Mouse (Mus musculus): Measurements from ENCODE around the gene Eno3.

Eno3 gene

GRCm38 (mm10) chr11:70644564-70645103 is 12.4 kb upstream of the Eno3 start:
- DNase-seq (ENCODE audit: low spot score): no peak

DNA sequence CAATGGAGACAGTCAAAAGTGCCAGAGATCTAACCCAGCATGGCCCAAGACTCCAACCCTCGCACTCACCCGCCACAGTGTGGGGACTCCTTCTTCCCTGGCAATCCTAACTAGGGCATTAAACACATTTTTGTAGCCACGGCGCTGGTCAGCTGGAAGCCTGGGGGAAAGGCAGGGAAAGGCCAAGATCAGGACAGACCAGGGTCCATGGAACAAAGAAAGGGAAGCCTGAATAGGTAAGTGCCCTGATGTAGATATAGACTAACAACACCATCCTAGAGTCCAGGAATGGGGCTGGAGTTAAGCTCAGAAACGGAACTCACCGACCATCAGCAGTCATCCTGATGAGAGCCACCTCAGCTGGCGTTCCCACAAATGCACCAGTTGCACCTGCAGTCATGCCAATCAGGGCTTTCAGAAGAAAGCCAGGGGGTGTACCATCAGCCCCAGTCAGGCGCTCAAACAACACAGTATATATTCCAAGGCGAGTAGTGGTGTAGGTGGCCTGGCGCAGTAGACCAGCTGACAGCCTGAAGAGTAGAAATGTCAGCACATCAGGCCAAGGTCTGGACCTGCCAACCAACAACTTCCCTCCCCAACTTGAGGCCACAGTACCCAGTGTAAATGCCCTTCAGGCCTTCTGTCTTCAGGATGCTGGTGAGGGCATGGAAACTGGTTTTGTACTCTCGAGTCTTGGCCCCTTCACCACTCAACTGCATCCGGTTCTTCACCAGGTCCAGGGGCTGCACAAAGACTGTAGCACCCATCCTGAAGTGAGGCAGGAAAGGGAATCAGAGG is 11.3 kb upstream of the Eno3 start:
- no peak for DNase-seq (ENCODE audit: low spot score)

DNA sequence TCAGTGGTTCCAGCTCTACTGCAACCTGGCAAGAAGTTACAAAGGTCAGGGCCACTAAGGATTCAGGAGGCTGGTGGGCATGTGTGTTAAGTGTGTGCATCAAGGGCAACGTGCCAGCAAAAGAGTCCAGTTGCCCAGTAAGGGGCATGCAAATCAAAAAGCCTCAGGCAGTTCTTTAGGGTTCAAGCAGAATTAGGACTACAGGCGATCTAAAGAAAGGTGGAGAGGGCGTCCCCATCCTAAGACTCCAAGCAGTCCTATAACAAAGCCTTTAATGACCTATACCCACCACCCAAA is 10.8 kb upstream of the Eno3 start:
- DNase-seq (ENCODE audit: low spot score): no peak

- DNase-seq (ENCODE audit: low spot score): peak; percentile 98
Measured at GRCm38 (mm10) chr11:70646691-70647650, 10.0 kb upstream of the Eno3 start, which contains the start of the genes Rnf167 and Slc25a11. Gene Rnf167, plus strand, starts transcription at chr11:70647235. Gene Slc25a11, minus strand, starts transcription at chr11:70647479.

- no peak for DNase-seq (ENCODE audit: low spot score)
Measured at GRCm38 (mm10) chr11:70647716-70648420, 9.1 kb upstream of the Eno3 start.

- DNase-seq (ENCODE audit: low spot score): no peak
Measured at GRCm38 (mm10) chr11:70648512-70648911, 8.5 kb upstream of the Eno3 start.

- no peak for DNase-seq (ENCODE audit: low spot score)
Measured at GRCm38 (mm10) chr11:70649185-70649734, 7.7 kb upstream of the Eno3 start.

DNA sequence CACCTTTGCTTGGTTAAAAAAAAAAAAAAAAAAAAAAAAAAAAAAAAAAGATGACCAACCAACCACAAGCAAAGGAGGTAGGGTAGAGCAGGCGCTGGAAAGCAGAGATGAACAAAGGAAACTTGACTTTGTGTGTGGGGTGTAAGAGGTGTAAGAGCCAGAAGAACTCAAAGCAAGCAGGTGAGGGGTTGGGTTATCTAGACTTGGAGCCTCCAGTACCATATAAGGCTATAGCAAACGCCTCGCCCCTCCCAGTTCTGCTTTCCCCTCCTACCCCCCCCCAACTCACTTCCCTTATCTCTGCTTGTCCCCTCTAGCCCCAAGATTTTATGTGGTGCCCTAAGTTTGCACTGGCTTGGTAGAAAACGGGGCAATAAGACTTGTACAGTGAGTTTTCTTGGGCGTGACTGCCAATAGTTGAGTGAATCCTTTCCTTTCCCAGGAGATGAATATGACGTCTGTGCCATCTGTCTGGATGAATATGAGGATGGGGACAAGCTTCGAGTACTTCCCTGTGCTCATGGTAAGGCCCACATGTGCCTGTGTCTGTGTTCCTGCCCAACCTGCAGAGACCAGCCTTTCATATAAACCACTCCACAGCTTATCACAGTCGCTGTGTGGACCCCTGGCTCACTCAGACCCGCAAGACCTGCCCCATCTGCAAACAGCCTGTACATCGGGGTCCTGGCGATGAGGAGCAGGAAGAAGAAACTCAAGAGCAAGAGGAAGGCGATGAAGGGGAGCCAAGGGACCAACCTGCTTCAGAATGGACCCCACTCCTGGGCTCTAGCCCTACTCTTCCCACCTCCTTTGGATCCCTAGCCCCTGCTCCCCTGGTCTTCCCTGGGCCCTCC is 6.5 kb upstream of the Eno3 start:
- DNase-seq (ENCODE audit: low spot score): no peak

DNA sequence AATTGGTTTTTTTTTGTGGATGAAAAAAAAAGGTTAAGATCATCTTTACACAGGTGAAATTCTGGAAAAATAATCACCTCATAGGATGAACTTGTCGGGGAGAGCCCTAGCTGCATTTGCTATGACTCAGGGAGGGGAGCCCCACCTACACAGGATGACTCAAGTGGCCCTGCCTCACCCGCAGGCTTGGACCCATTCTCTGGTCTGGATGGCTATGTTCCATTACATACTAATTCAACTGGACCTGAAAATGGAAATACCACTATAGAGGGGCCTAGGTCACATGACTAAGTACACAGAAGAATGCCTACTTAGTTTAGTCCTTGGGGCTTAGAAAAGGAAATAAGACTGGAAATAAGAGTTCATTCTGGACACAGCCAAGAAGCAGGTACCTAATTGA is 5.6 kb upstream of the Eno3 start:
- DNase-seq (ENCODE audit: low spot score): no peak

- no peak for DNase-seq (ENCODE audit: low spot score)
Measured at GRCm38 (mm10) chr11:70652029-70652883, 4.7 kb upstream of the Eno3 start.

DNA sequence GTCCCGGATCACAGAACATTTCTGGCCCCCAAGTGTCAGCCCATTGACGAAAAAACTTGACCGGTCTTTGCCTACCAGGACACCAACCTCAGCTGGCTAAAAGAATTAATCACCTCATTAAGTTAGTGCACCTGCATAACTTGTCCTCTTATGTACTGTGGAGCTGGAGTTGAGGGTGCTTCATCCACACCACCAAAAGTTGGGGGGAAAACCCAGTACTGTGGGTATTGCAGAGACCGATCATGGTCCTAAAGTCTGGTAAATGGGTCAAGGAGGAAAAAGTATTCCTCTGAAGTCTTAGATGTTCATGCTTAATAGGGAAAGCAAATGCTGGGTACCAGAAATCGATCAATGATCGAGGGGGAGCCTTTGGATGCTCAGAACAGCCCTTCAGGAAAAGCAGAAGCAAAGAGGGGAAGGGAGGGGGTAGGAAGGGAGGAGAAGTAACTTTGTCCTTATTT is 4.1 kb upstream of the Eno3 start:
- peak; percentile 55 for DNase-seq (ENCODE audit: low spot score)

DNA sequence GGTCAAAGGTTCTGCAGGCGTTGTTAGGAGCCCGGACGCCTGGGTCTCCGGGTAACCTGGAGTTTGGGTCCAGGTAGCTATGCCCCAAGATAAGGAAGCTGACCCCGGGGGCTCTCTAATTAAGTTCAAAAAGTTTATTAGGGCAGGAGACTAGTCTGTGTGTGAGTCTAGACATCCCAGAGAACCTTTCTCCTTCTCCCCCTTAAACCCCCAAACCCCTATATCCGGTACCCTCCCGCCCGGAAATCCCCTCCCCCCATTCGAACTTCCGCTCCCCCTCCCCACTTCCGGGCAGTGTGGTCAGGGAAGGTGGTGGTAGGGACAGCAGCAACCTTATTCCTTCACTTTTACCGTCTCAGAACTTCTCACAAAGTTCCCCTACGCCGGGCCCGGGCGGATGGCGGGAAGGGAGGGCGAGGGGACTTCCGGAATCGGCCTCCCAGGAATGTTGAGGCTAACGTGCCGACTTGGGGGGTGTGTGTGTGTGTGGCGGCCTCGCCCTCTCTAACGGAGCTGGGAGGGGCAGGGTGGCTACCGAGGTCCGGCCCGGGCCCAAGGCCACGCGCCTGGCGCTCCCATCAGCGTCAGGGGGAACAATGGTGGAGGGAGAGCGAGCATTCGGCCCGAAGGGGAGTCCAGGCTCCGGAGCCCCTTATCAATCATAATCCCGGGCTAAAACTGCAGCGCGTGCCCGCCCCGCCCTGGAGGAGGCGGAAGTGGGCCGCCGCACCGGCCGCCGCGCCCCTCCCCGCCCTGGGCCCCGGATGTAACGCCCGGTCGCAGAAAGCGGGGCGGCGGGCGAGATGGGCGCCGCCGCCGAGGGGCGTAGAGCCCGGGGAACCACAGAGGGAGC is 3.4 kb upstream of the Eno3 start:
- DNase-seq (ENCODE audit: low spot score): peak; percentile 64

DNA sequence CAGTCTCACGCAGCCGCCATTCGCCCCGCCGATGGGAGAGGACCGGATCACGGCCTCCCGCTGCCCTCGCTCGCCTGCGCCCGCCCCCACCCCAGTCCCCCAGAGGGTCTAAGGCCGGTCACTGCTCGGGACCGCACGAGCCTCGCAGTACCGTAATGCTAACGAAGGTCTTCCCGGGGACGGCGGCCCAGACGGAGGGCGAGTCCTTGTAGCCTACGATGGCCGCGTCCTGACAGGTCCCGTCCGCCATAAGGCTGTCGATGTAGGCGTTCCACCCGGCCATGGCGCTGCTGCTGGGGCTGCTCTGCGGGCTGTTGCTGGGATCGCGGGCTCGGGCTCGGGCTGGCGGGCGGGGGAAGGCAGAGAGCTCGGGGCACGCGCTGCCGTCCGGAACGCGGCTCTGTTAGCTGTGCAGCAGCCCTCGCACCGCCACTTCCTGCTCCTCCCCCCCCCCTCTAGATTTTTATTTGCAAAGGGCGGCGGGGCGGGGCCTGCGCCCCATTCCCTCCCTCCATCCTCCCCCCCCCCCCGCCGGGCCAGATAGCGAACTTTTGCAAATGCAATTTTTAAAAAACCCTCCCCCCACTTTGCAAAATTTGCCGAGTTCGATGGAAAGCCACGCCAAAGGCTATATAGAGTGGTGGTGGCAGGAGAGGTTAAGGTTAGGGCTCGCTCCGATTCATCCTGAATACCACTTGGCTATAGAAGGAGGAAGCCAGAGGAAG is 2.6 kb upstream of the Eno3 start, which contains the start of gene Pfn1:
TSS of gene Pfn1 (minus strand) at position 447 of the 725 bp plus-strand sequence.
- DNase-seq (ENCODE audit: low spot score): peak; percentile 59

GRCm38 (mm10) chr11:70654923-70655570 is 2.0 kb upstream of the Eno3 start:
- DNase-seq (ENCODE audit: low spot score): peak; percentile 78

- DNase-seq (ENCODE audit: low spot score): peak; percentile 44
Measured at GRCm38 (mm10) chr11:70655571-70656455, 1.2 kb upstream of the Eno3 start.

- DNase-seq (ENCODE audit: low spot score): no peak
Measured at GRCm38 (mm10) chr11:70656456-70656927, 510 bp upstream of the Eno3 start.

Data from lung, postnatal 25 days (tissue).